Comparison of ENCODE assay signal across 25 mouse cellular contexts in genomic region chr2:11209335-11209734, GRCm38 (mm10). TPM values are rescaled to one million over a fixed set of nuclear protein-coding genes. Genes with fewer than 3 reads are reported as not detected.
DNase-seq lines count a peak whose midpoint lies in the region; ATAC-seq lines count a peak whose summit lies in the region.
"Had no signal": no experiment of that assay in that cellular context is flagged by ENCODE, and none has a peak within 500 bp of the region (broad histone marks: within the 10 kb centered on the region; RNA-seq: fewer than 3 reads in every experiment).

No protein-coding gene starts in this region.

- ATAC-seq in megakaryocyte, adult 5-6 weeks (ENCODE audit: poor library complexity, severe bottlenecking): no peak
- ATAC-seq in liver, embryonic 12.5 days: peak; percentile 56
- peak; percentile 53 for ATAC-seq in megakaryocyte-erythroid progenitor cell, adult 5-6 weeks (replicated peaks; ENCODE audit: low FRiP score, low TSS enrichment, poor library complexity, severe bottlenecking)
- ATAC-seq: forebrain, embryonic 15.5 days; Patski had no signal

- peak overlapping the region; percentile 69 for H3K4me3 ChIP-seq in megakaryocyte, embryonic 14.5 days (replicated peaks)
- H3K4me3 ChIP-seq in liver, embryonic 12.5 days: no peak overlapping the region
- H3K4me3 ChIP-seq: embryonic facial prominence, embryonic 10.5 days; embryonic facial prominence, embryonic 13.5 days; erythroblast, embryonic 14.5 days; forebrain, embryonic 12.5 days; forebrain, embryonic 15.5 days; hindbrain, embryonic 12.5 days; hindbrain, embryonic 15.5 days had no signal

- DNase-seq in embryo, embryonic 10.5 days (ENCODE audit: low spot score): no peak
- DNase-seq in urinary bladder, postnatal 4 days (ENCODE audit: low spot score in 2 of 2): no peak
- DNase-seq: adrenal gland, postnatal 10 days; adrenal gland, postnatal 36 days; B cell, adult 2 months; cerebellum, adult 18-20 months; cerebellum, adult 9-10 months; cerebellum, postnatal 14 days; embryo, embryonic 11 days; gastrocnemius, postnatal 36 days had no signal

- H3K27me3 ChIP-seq in megakaryocyte, embryonic 14.5 days (replicated peaks): no peaks in the 10 kb centered on the region
- no peaks in the 10 kb centered on the region for H3K27me3 ChIP-seq in liver, embryonic 12.5 days (replicated peaks)
- H3K27me3 ChIP-seq: CH12.LX; embryonic facial prominence, embryonic 13.5 days; forebrain, embryonic 12.5 days; forebrain, embryonic 15.5 days; hindbrain, embryonic 12.5 days; hindbrain, embryonic 15.5 days had no signal

- H3K4me2 ChIP-seq in liver, embryonic 12.5 days: no peak overlapping the region
- H3K4me2 ChIP-seq: embryonic facial prominence, embryonic 13.5 days; forebrain, embryonic 12.5 days; forebrain, embryonic 15.5 days; heart, embryonic 11.5 days; hindbrain, embryonic 12.5 days; hindbrain, embryonic 15.5 days had no signal

- no peak overlapping the region for H3K27ac ChIP-seq in liver, embryonic 12.5 days
- H3K27ac ChIP-seq: embryonic facial prominence, embryonic 10.5 days; embryonic facial prominence, embryonic 13.5 days; forebrain, embryonic 12.5 days; forebrain, embryonic 15.5 days; hindbrain, embryonic 12.5 days; hindbrain, embryonic 15.5 days had no signal

- H3K4me1 ChIP-seq in megakaryocyte, embryonic 14.5 days: peaks cover 92% of the 10 kb centered on the region
- peaks cover 42% of the 10 kb centered on the region for H3K4me1 ChIP-seq in liver, embryonic 12.5 days
- H3K4me1 ChIP-seq: forebrain, embryonic 15.5 days; hindbrain, embryonic 12.5 days; hindbrain, embryonic 15.5 days had no signal

- 13% methylated on average over 6 of the region's 6 CpGs for WGBS in liver, embryonic 12.5 days (ENCODE audit: insufficient replicate concordance)

- H3K36me3 ChIP-seq in megakaryocyte, embryonic 14.5 days (replicated peaks; ENCODE audit: low read length): peaks cover 79% of the 10 kb centered on the region
- no peaks in the 10 kb centered on the region for H3K36me3 ChIP-seq in liver, embryonic 12.5 days
- H3K36me3 ChIP-seq: embryonic facial prominence, embryonic 10.5 days; embryonic facial prominence, embryonic 13.5 days; forebrain, embryonic 12.5 days; forebrain, embryonic 15.5 days; G1E; hindbrain, embryonic 12.5 days; hindbrain, embryonic 15.5 days had no signal

- H3K9me3 ChIP-seq in megakaryocyte, embryonic 14.5 days: no peaks in the 10 kb centered on the region
- H3K9me3 ChIP-seq in liver, embryonic 12.5 days (replicated peaks): no peaks in the 10 kb centered on the region
- H3K9me3 ChIP-seq: embryonic facial prominence, embryonic 10.5 days; embryonic facial prominence, embryonic 13.5 days; forebrain, embryonic 12.5 days; forebrain, embryonic 15.5 days; G1E; hindbrain, embryonic 12.5 days; hindbrain, embryonic 15.5 days had no signal

- no peak overlapping the region for H3K9ac ChIP-seq in liver, embryonic 12.5 days
- H3K9ac ChIP-seq: embryonic facial prominence, embryonic 13.5 days; forebrain, embryonic 12.5 days; forebrain, embryonic 15.5 days; hindbrain, embryonic 12.5 days; hindbrain, embryonic 15.5 days had no signal

RNA-seq across cellular contexts. Expression of gene Prkcq, which starts 37.4 kb away (rescaled TPM):
- 11.0 and 22.0 TPM in 2 replicates for polyA plus RNA-seq in megakaryocyte, embryonic 14.5 days (2012; ENCODE audit: insufficient read depth, low replicate concordance)
- 3.2 and 4.3 TPM in 2 replicates for total RNA-seq in megakaryocyte, adult 5-6 weeks (2015)
- total RNA-seq in megakaryocyte, adult 5-6 weeks (2017): 3.5 and 3.9 TPM in 2 replicates
- polyA plus RNA-seq in liver, embryonic 12.5 days (2016; fragmentation: Nextera tagmentation; extraction: Ambion mirVana): 8.1 and 9.3 TPM in 2 replicates
- total RNA-seq in megakaryocyte-erythroid progenitor cell, adult 5-6 weeks (2014; fragmentation: Nextera tagmentation): 6.9 and 18.0 TPM in 2 replicates
- total RNA-seq in megakaryocyte-erythroid progenitor cell, adult 5-6 weeks (2017): 8.5 and 14.4 TPM in 2 replicates
- total RNA-seq: CH12.LX had no signal
- polyA plus RNA-seq: erythroblast, embryonic 14.5 days; G1E had no signal
